Mouse (Mus musculus) cortical plate, adult 2 months (tissue): Measurements from ENCODE around the gene A1cf. TPM values are rescaled to one million over a fixed set of nuclear protein-coding genes. Genes with fewer than 3 reads are reported as not detected.

ENCODE experiments used
- H3K27ac ChIP-seq: fragments of 200-500 bp; 2 replicates; pipeline ENCODE4 v1.5.1; 2012; ENCODE audit warnings: low read length, control low read depth, inconsistent platforms; ENCODE audit not compliant: insufficient read depth
- H3K4me1 ChIP-seq: fragments of 200-500 bp; 2 replicates; pipeline ENCODE4 v1.6.1; 2011; ENCODE audit warnings: low read length; ENCODE audit not compliant: control insufficient read depth, insufficient read depth
- H3K4me3 ChIP-seq: fragments of 200-500 bp; 2 replicates; pipeline ENCODE4 v1.5.1; 2011; ENCODE audit warnings: mild to moderate bottlenecking, low read length, control low read depth; ENCODE audit not compliant: insufficient read depth
- CTCF ChIP-seq: fragments of 200-500 bp; IDR thresholded peaks from 2 replicates; pipeline ENCODE4 v1.5.1; 2011; ENCODE audit warnings: mild to moderate bottlenecking, control low read depth, low read length; ENCODE audit not compliant: insufficient read depth; ENCODE audit errors: extremely low read depth
- POLR2A ChIP-seq: fragments of 200-500 bp; IDR thresholded peaks from 2 replicates; pipeline ENCODE4 v1.6.1; 2011; ENCODE audit warnings: mild to moderate bottlenecking, low read length, control low read depth; ENCODE audit not compliant: insufficient read depth; ENCODE audit errors: extremely low read depth
- polyA plus RNA-seq: library from polyadenylated mRNA; depleted of rRNA; stranded (reverse); fragments of >200 nt; gene quantifications from 2 replicates; pipeline ENCODE4 v1.2.3, GENCODE M21; 2012; rRNA removed

A1cf gene
- polyA plus RNA-seq, 1 experiment: not detected

- Histone ChIP-seq H3K4me1 (no peaks in the 10 kb centered on the region), H3K4me3 (no peak overlapping the region), H3K27ac (no peak overlapping the region)
- TF ChIP-seq POLR2A (no peak), CTCF (peak; percentile 98)
These were observed 103.4 kb downstream of the A1cf start for GRCm38 (mm10) chr19:31971998-31972397.

GRCm38 (mm10) chr19:31975882-31976281 is 107.3 kb downstream of the A1cf start:
- TF ChIP-seq POLR2A (no peak), CTCF (no peak)
- Histone ChIP-seq H3K27ac (no peak overlapping the region), H3K4me1 (no peaks in the 10 kb centered on the region), H3K4me3 (no peak overlapping the region)

GRCm38 (mm10) chr19:31991057-31991456 is 122.5 kb downstream of the A1cf start:
- Histone ChIP-seq H3K4me3 (no peak overlapping the region), H3K27ac (no peak overlapping the region), H3K4me1 (no peaks in the 10 kb centered on the region)
- TF ChIP-seq CTCF (no peak), POLR2A (no peak)

- TF ChIP-seq CTCF: no peak
- Histone ChIP-seq H3K27ac (no peak overlapping the region), H3K4me3 (no peak overlapping the region), H3K4me1 (no peaks in the 10 kb centered on the region)
These were observed 128.4 kb downstream of the A1cf start for GRCm38 (mm10) chr19:31996916-31997315.

Other genes starting within 250 kb of the A1cf start
- gene Prkg1, start 103.7 kb upstream of the A1cf start, polyA plus RNA-seq: 5.9 and 6.4 TPM in 2 replicates
- 5.8 and 6.2 TPM in 2 replicates for gene Asah2, start 239.4 kb downstream of the A1cf start, polyA plus RNA-seq